Mouse (Mus musculus) forebrain, embryonic 15.5 days (tissue): ENCODE data around the gene Agmo. TPM values are rescaled to one million over a fixed set of nuclear protein-coding genes. Genes with fewer than 3 reads are reported as not detected.

Experiments
- ATAC-seq: fragments of 200-750 bp; cut with Nextera tagmentation; replicated peaks from 2 replicates; pipeline ENCODE4 v1.8.0; 2017; ENCODE audit warnings: mild to moderate bottlenecking, moderate TSS enrichment, moderate library complexity
- H3K27ac ChIP-seq: fragments of 300-500 bp; sonication (generic); replicated peaks from 2 replicates; pipeline ENCODE4 v1.5.1; 2015; ENCODE audit warnings: mild to moderate bottlenecking, inconsistent platforms
- H3K27me3 ChIP-seq: fragments of 300-500 bp; sonication (generic); 2 replicates; pipeline ENCODE4 v1.6.1; 2015; ENCODE audit warnings: inconsistent platforms
- H3K36me3 ChIP-seq: fragments of 300-500 bp; sonication (generic); 2 replicates; pipeline ENCODE4 v1.6.1; 2015; ENCODE audit warnings: mild to moderate bottlenecking, inconsistent platforms
- H3K4me1 ChIP-seq: fragments of 300-500 bp; sonication (generic); 2 replicates; pipeline ENCODE4 v1.6.1; 2015; ENCODE audit warnings: inconsistent platforms
- H3K4me2 ChIP-seq: fragments of 300-500 bp; sonication (generic); replicated peaks from 2 replicates; pipeline ENCODE4 v1.6.1; 2015; ENCODE audit warnings: mild to moderate bottlenecking, inconsistent platforms
- H3K4me3 ChIP-seq: fragments of 300-500 bp; sonication (generic); 2 replicates; pipeline ENCODE4 v1.5.1; 2015; ENCODE audit warnings: mild to moderate bottlenecking, inconsistent platforms
- H3K9ac ChIP-seq: fragments of 300-500 bp; sonication (generic); replicated peaks from 2 replicates; pipeline ENCODE4 v1.6.1; 2015; ENCODE audit warnings: mild to moderate bottlenecking, inconsistent platforms
- H3K9me3 ChIP-seq: fragments of 300-500 bp; sonication (generic); 2 replicates; pipeline ENCODE4 v1.6.1; 2016; ENCODE audit warnings: inconsistent platforms
- WGBS: fragments of 180-500 bp; shearing (Covaris S2); methylation state at CpG from one replicate; pipeline ENCODE4 v1.1.7; 2015; ENCODE audit warnings: mixed read lengths; 5-methylcytosine and 5-hydroxymethylcytosine counted together
- polyA plus RNA-seq: library from polyadenylated mRNA; unstranded; fragments of >200 nt; fragmentation: Nextera tagmentation; extraction: Ambion mirVana; gene quantifications from 2 replicates; pipeline ENCODE4 v1.2.1, GENCODE M21; 2015

The Agmo gene
- polyA plus RNA-seq, 1 experiment from 2014 or later: 0.24 TPM

GRCm38 (mm10) chr12:37565882-37566596, 324.6 kb downstream of the Agmo start:
- Histone ChIP-seq H3K4me2 (no peak overlapping the region), H3K4me1 (no peaks in the 10 kb centered on the region), H3K27ac (no peak overlapping the region), H3K9me3 (no peaks in the 10 kb centered on the region), H3K9ac (no peak overlapping the region), H3K27me3 (no peaks in the 10 kb centered on the region), H3K4me3 (no peak overlapping the region), H3K36me3 (no peaks in the 10 kb centered on the region)
- ATAC-seq: no peak
- 80% methylated on average over 5 of the region's 5 CpGs for WGBS

DNA sequence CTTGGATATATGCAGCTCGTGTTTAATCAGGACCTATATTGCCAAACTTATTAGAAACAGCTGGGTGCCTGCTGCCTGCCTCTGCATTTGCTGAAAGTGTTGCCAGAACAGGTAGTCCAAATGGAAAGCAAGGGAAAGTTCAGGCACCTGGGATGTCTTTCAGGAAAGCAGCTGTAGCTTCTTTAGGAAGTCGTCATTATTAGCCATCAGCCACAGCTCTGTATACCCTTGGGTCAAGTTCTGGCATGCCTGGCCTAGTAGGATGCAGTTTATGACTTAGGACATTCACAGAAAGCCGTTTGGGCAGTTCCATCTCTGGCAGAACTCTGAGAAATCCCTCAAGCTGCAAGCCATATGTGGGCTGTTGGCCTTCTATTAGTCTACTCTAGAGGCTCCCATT, 330.5 kb downstream of the Agmo start:
- WGBS: 74% methylated on average over 3 of the region's 3 CpGs
- H3K36me3 ChIP-seq: no peaks in the 10 kb centered on the region
- ATAC-seq: no peak

DNA sequence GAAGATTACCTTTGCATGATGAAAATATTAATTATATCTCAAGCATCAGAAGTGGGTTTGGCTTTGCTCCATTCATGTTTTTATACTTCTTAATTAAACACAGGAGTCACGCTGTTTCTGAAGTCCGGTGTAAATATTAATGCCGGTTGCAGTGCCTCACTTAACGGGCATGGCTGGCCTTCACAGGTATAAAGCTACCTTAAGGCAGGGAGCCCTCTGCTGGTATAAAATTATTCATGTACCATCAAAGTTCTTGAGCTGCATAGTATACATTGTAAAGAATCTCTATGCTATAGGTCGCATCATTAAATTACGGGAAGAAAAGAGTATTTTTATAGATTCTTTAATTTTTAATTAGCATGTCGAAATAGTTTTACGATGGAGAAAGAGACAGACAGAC, 341.3 kb downstream of the Agmo start:
- WGBS: 75% methylated on average over 8 of the region's 8 CpGs
- Histone ChIP-seq H3K4me1 (no peaks in the 10 kb centered on the region), H3K27me3 (no peaks in the 10 kb centered on the region), H3K9me3 (no peaks in the 10 kb centered on the region), H3K9ac (no peak overlapping the region), H3K36me3 (no peaks in the 10 kb centered on the region), H3K4me3 (no peak overlapping the region), H3K27ac (no peak overlapping the region), H3K4me2 (no peak overlapping the region)
- no peak for ATAC-seq

More for the DNA sequence above, 330.5 kb downstream of the Agmo start:
- H3K4me2 ChIP-seq: no peak overlapping the region
- H3K27me3 ChIP-seq: no peaks in the 10 kb centered on the region
- no peak overlapping the region for H3K4me3 ChIP-seq
- H3K27ac ChIP-seq: no peak overlapping the region
- H3K4me1 ChIP-seq: no peaks in the 10 kb centered on the region
- H3K9me3 ChIP-seq: no peaks in the 10 kb centered on the region
- H3K9ac ChIP-seq: no peak overlapping the region

GRCm38 (mm10) chr12:37592853-37593252, 351.4 kb downstream of the Agmo start:
- Histone ChIP-seq H3K27me3 (no peaks in the 10 kb centered on the region), H3K9me3 (no peaks in the 10 kb centered on the region), H3K4me1 (no peaks in the 10 kb centered on the region), H3K4me3 (no peak overlapping the region), H3K9ac (no peak overlapping the region), H3K4me2 (no peak overlapping the region), H3K27ac (no peak overlapping the region), H3K36me3 (no peaks in the 10 kb centered on the region)
- 69% methylated on average over 3 of the region's 3 CpGs for WGBS
- ATAC-seq: no peak

- Histone ChIP-seq H3K9me3 (no peaks in the 10 kb centered on the region), H3K9ac (no peak overlapping the region), H3K4me2 (no peak overlapping the region), H3K4me3 (no peak overlapping the region), H3K36me3 (no peaks in the 10 kb centered on the region), H3K27me3 (no peaks in the 10 kb centered on the region), H3K4me1 (no peaks in the 10 kb centered on the region), H3K27ac (no peak overlapping the region)
- ATAC-seq: no peak
- 94% methylated on average over 4 of the region's 4 CpGs for WGBS
Measured at GRCm38 (mm10) chr12:37612837-37613236, 371.4 kb downstream of the Agmo start.

GRCm38 (mm10) chr12:37614769-37615168, 373.3 kb downstream of the Agmo start:
- no peaks in the 10 kb centered on the region for H3K36me3 ChIP-seq
- no peak for ATAC-seq
- no peak overlapping the region for H3K4me2 ChIP-seq
- WGBS: 85% methylated on average over 2 of the region's 2 CpGs
- no peaks in the 10 kb centered on the region for H3K9me3 ChIP-seq
- H3K4me1 ChIP-seq: no peaks in the 10 kb centered on the region
- H3K27ac ChIP-seq: no peak overlapping the region
- H3K27me3 ChIP-seq: no peaks in the 10 kb centered on the region
- H3K4me3 ChIP-seq: no peak overlapping the region
- H3K9ac ChIP-seq: no peak overlapping the region

GRCm38 (mm10) chr12:37624078-37624477, 382.6 kb downstream of the Agmo start:
- no peak for ATAC-seq
- H3K9me3 ChIP-seq: no peaks in the 10 kb centered on the region
- H3K36me3 ChIP-seq: no peaks in the 10 kb centered on the region
- no peak overlapping the region for H3K4me2 ChIP-seq
- no peak overlapping the region for H3K27ac ChIP-seq
- no peak overlapping the region for H3K9ac ChIP-seq
- H3K4me1 ChIP-seq: no peaks in the 10 kb centered on the region
- H3K27me3 ChIP-seq: no peaks in the 10 kb centered on the region
- H3K4me3 ChIP-seq: no peak overlapping the region

Other genes starting within 250 kb of the Agmo start
- 0.29 TPM in 1 of 2 replicates, not detected in the other for gene Meox2, start 133.1 kb upstream of the Agmo start, polyA plus RNA-seq